Mouse (Mus musculus) embryonic facial prominence, embryonic 11.5 days (tissue): ENCODE measurements at regions not wholly inside any gene's neighbourhood (a gene's known extent, or its start where the extent isn't known, plus 50 kb on each side); places are given as distances from the start of the nearest gene placed in this dataset.

Experiments used
- ATAC-seq: fragments of 200-750 bp; cut with Nextera tagmentation; replicated peaks from 2 replicates; pipeline ENCODE4 v1.8.0; 2017; ENCODE audit warnings: low read depth; ENCODE audit not compliant: insufficient number of reproducible peaks, low FRiP score, low TSS enrichment
- DNase-seq: peaks from one replicate; pipeline ENCODE4 v3.0.0-alpha.2; 2015; ENCODE audit warnings: low spot score
- H3K27ac ChIP-seq: fragments of 300-500 bp; sonication (generic); replicated peaks from 2 replicates; pipeline ENCODE4 v1.5.1; 2014; ENCODE audit warnings: mild to moderate bottlenecking, low read depth, low read length, control low read depth
- H3K27me3 ChIP-seq: fragments of 300-500 bp; sonication (generic); 2 replicates; pipeline ENCODE4 v1.6.1; 2014; ENCODE audit warnings: mild to moderate bottlenecking, low read length, moderate library complexity, mixed read lengths; ENCODE audit not compliant: control insufficient read depth, insufficient read depth
- H3K36me3 ChIP-seq: fragments of 300-500 bp; sonication (generic); replicated peaks from 2 replicates; pipeline ENCODE4 v1.6.1; 2014; ENCODE audit warnings: low read depth, mild to moderate bottlenecking, low read length, moderate library complexity, mixed read lengths; ENCODE audit not compliant: control insufficient read depth, insufficient read depth
- H3K4me1 ChIP-seq: fragments of 300-500 bp; sonication (generic); 2 replicates; pipeline ENCODE4 v1.6.1; 2014; ENCODE audit warnings: low read length, mixed read lengths; ENCODE audit not compliant: control insufficient read depth, insufficient read depth
- H3K4me2 ChIP-seq: fragments of 300-500 bp; sonication (generic); 2 replicates; pipeline ENCODE4 v1.6.1; 2014; ENCODE audit warnings: low read depth, mild to moderate bottlenecking, control low read depth, low read length, moderate library complexity
- H3K4me3 ChIP-seq: fragments of 300-500 bp; sonication (generic); 2 replicates; pipeline ENCODE4 v1.5.1; 2014; ENCODE audit warnings: low read depth, low read length, control low read depth
- H3K9ac ChIP-seq: fragments of 300-500 bp; sonication (generic); replicated peaks from 2 replicates; pipeline ENCODE4 v1.6.1; 2014; ENCODE audit warnings: mild to moderate bottlenecking, control low read depth, low read length
- H3K9me3 ChIP-seq: fragments of 300-500 bp; sonication (generic); replicated peaks from 2 replicates; pipeline ENCODE4 v1.6.1; 2016; ENCODE audit warnings: mild to moderate bottlenecking, low read length, inconsistent platforms, mixed read lengths; ENCODE audit not compliant: control insufficient read depth
- WGBS: fragments of 180-500 bp; shearing (Covaris S2); extraction: QIAGEN DNeasy Blood & Tissue Kit; methylation state at CpG from one replicate; pipeline ENCODE4 v1.1.7; 2014; 5-methylcytosine and 5-hydroxymethylcytosine counted together

DNA sequence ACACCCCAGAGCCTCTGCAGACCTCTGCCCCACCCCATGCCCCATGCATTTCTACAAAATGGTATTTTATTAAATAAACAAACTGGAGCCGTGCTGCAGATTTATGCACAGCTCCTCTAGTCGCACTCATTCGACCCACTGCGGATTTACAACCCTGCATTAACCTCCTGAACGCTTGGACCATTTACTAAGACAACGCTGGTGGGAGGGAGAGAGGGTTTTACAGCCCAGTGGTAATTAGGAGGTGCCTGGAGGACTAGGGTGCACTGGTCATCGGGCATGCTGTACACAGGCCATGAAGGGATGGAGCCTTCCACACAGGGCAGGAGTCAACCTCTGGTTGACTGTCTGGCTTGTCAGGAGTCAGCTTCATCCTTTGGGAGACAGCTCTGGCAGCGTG is 215.2 kb downstream of the Cryba4 start:
- no peak for DNase-seq
- ATAC-seq, result no peak
- Histone ChIP-seq H3K4me3 (no peak overlapping the region), H3K27ac (no peak overlapping the region; the same call in 1 of the 2 replicates), H3K4me2 (no peak overlapping the region), H3K9ac (no peak overlapping the region), H3K27me3 (no peaks in the 10 kb centered on the region), H3K9me3 (no peaks in the 10 kb centered on the region), H3K4me1 (no peaks in the 10 kb centered on the region; the same call in 1 of the 2 replicates), H3K36me3 (no peaks in the 10 kb centered on the region)
- WGBS, result 75% methylated on average over 8 of the region's 8 CpGs

DNA sequence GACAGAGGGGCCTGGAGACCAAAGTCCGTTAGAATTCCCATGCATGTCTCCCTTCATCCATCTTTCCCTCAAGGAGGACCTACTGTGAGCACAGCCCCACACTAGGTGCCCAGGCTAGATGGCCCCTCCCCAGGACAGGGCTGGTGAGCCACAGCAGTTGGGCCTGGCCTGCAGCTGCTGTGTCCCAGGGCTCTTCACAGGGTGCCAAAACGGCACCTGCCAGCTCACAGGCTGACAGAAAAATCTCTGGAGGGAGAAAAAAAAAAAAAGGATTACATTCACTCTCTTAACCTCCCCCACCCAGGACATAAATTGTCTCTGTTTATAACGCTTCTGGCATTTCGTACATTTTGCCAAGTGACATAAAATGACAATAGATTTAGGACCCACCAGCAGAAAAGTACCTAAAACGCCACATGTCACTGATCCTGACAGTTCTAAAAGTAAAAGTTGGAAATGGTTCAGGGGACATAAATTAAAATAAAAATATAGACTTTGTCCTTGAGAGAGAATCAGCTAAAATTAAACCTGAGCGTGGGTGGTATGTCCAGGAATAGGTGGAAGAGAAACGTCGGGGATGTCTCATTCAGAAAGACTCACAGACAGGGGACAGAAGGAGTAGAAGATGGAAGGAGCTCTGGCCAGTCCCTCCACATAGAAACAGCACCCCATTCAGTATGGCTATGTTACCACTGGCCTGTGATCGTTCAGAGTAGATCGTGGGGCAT is 212.5 kb downstream of the Cryba4 start:
- H3K4me2 ChIP-seq, result no peak overlapping the region
- 74% methylated on average over 10 of the region's 10 CpGs for WGBS
- no peaks in the 10 kb centered on the region for H3K36me3 ChIP-seq
- H3K9me3 ChIP-seq, result no peaks in the 10 kb centered on the region
- H3K4me3 ChIP-seq, result no peak overlapping the region
- ATAC-seq (no peak), DNase-seq (no peak)
- no peaks in the 10 kb centered on the region; the same call in 1 of the 2 replicates for H3K4me1 ChIP-seq
- no peaks in the 10 kb centered on the region for H3K27me3 ChIP-seq
- H3K9ac ChIP-seq, result no peak overlapping the region
- H3K27ac ChIP-seq, result no peak overlapping the region

DNA sequence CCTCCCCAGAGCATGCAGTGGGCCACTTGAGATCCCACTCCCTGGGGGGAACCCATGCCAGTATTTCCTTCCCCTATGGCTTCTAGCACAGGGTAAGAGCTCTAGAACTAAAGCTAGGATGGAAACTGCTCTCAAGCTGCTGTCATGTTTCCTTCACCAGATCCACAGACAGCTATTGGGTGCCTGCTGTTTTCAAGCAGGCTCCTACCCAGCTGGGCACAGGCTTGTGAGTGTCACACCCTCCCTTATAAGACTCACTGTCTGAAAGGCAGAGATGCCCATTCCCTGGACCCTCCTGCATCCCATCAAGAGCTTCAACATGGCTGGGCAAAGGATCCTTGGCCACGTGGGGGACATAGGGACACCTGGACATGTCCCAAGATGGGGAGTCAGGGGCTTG is 211.6 kb downstream of the Cryba4 start:
- H3K9me3 ChIP-seq, result no peaks in the 10 kb centered on the region
- no peaks in the 10 kb centered on the region; the same call in 1 of the 2 replicates for H3K4me1 ChIP-seq
- no peaks in the 10 kb centered on the region for H3K36me3 ChIP-seq
- WGBS, result 69% methylated on average over 1 of the region's 1 CpGs
- no peaks in the 10 kb centered on the region for H3K27me3 ChIP-seq
- H3K4me2 ChIP-seq, result no peak overlapping the region
- H3K9ac ChIP-seq, result no peak overlapping the region
- H3K27ac ChIP-seq, result no peak overlapping the region
- no peak for ATAC-seq
- H3K4me3 ChIP-seq, result no peak overlapping the region
- DNase-seq, result no peak

DNA sequence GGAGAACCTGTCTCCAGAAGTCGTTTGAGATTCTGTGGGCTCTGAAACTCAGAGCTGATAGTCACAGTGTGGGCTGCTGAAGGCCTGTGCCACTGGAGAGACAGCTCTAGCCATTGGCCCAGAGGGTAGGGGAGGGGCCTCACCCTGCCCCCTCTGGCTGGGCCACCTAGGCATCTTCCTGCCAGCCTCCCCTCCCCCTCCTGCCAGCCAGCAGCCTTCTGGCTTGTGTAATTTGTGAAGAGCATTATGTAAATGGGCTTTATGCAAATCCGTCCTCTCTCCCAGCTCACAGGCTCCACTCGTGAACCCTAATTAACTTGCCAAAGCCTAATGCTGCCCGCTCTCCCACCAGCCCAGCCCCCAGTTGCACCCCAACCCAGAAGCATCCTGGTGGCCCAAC is 211.0 kb downstream of the Cryba4 start:
- H3K4me2 ChIP-seq, result no peak overlapping the region
- H3K4me3 ChIP-seq, result no peak overlapping the region
- no peaks in the 10 kb centered on the region for H3K27me3 ChIP-seq
- DNase-seq (no peak), ATAC-seq (no peak)
- no peaks in the 10 kb centered on the region for H3K36me3 ChIP-seq
- no peaks in the 10 kb centered on the region for H3K9me3 ChIP-seq
- H3K9ac ChIP-seq, result no peak overlapping the region
- H3K27ac ChIP-seq, result no peak overlapping the region
- WGBS, result 32% methylated on average over 4 of the region's 4 CpGs
- no peaks in the 10 kb centered on the region for H3K4me1 ChIP-seq

DNA sequence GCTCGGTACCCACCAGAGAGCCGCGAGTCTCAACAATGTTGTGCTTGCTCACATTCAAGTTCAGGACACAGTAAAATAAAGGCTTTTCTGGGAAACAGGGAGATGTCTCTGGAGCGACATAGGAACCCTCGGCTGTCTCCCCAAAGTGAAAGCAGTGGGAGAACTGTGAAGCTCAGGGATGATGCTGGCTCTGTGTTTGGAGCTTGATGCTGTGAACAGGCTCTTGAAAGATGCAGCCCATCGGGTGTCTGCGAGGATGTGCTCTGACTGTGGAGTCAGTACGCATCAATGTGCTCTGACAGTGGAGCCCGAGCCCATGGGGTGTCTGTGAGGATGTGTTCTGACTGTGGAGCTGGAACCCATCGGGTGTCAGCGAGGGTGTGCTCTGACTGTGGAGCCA is 210.1 kb downstream of the Cryba4 start:
- Histone ChIP-seq H3K4me2 (no peak overlapping the region), H3K27ac (no peak overlapping the region)

DNA sequence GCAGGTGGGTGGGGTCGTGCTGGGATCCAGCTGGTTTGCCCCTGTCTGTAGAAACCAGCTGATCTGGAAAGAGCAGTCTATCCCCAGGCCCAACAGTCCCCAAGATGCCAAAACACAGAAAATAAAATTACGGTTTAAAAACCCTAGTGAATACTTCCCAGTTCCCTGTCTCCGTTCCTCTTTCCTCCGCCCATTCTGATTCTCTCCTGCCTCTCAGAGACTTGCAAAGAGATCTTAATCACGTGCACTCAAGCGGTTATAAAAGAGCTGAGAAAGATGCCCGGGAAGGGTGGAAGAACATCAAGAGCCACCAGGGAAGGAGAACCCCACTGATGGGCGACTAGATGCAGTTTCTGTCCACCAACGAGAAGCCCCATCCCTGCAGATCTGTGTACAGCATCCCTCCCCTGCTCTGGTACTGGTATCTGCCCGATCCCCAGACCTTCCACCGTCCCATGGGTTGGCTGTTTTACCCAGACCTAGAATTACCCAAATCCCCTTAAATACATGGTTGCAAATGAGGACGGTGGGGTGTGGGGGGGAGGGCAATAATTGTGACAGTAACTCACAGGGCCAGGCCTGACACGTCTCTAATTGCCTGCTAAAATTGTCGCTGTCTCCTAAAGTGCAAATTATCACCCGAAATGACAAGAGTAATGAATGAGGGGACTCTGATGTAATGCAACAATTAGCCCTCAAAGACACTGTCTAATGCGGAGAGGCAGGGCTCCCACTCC is 202.1 kb downstream of the Cryba4 start:
- Histone ChIP-seq H3K27me3 (no peaks in the 10 kb centered on the region), H3K9me3 (no peaks in the 10 kb centered on the region), H3K4me1 (no peaks in the 10 kb centered on the region), H3K4me2 (no peak overlapping the region), H3K4me3 (no peak overlapping the region), H3K9ac (no peak overlapping the region), H3K27ac (no peak overlapping the region), H3K36me3 (no peaks in the 10 kb centered on the region)
- WGBS, result 38% methylated on average over 16 of the region's 16 CpGs
- no peak for DNase-seq
- ATAC-seq, result no peak

More for the DNA sequence above, 210.1 kb downstream of the Cryba4 start:
- 82% methylated on average over 11 of the region's 11 CpGs for WGBS
- Histone ChIP-seq H3K4me1 (no peaks in the 10 kb centered on the region), H3K27me3 (no peaks in the 10 kb centered on the region), H3K4me3 (no peak overlapping the region), H3K36me3 (no peaks in the 10 kb centered on the region), H3K9ac (no peak overlapping the region), H3K9me3 (no peaks in the 10 kb centered on the region)
- DNase-seq (no peak), ATAC-seq (no peak)

DNA sequence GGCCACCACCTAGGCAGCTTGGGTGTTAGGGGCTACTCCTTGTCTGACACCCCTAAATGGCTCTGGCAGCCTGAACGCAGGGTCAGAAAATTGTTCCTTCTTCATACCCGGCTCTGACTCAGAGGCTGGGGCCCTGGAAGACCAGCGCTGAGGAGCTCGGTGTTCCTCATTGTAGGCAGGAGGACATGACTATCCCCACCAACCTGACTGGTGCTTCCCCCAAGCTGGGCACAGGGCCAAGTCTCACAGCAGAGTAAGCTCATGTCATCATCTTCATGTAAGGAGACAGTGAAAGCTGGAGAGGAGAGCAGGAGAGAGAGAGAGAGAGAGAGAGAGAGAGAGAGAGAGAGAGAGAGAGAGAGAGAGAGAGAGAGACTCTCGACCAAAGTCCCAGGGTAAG is 201.4 kb downstream of the Cryba4 start:
- 66% methylated on average over 5 of the region's 5 CpGs for WGBS
- H3K27me3 ChIP-seq, result no peaks in the 10 kb centered on the region

DNA sequence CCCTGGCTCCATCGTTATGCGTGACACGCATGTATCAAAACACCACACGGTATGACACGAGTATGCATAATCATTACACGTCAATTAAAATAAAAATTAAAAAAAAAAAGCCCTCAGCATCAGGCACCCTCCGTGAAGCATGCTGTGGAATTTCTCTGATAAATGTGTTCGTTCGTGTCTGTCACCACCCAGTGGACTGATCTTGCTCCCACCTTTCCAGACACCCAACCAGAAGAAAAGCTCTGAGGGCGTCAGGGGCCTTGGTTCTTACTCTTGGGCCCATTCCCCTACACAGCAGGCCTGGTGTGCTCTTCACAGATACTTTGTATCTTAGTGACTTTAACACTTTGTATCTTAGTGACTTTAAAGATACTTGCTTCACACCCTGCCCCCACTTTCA is 200.5 kb downstream of the Cryba4 start:
- ATAC-seq (no peak), DNase-seq (no peak)
- no peak overlapping the region for H3K4me2 ChIP-seq
- no peak overlapping the region for H3K27ac ChIP-seq
- WGBS, result 91% methylated on average over 10 of the region's 10 CpGs
- no peaks in the 10 kb centered on the region for H3K36me3 ChIP-seq
- H3K9me3 ChIP-seq, result no peaks in the 10 kb centered on the region
- H3K9ac ChIP-seq, result no peak overlapping the region
- H3K27me3 ChIP-seq, result no peaks in the 10 kb centered on the region
- H3K4me3 ChIP-seq, result no peak overlapping the region
- H3K4me1 ChIP-seq, result no peaks in the 10 kb centered on the region

More for the DNA sequence above, 201.4 kb downstream of the Cryba4 start:
- no peak overlapping the region for H3K9ac ChIP-seq
- no peaks in the 10 kb centered on the region for H3K36me3 ChIP-seq
- no peaks in the 10 kb centered on the region for H3K9me3 ChIP-seq
- ATAC-seq, result no peak
- H3K27ac ChIP-seq, result no peak overlapping the region
- H3K4me3 ChIP-seq, result no peak overlapping the region
- DNase-seq, result no peak
- H3K4me2 ChIP-seq, result no peak overlapping the region
- H3K4me1 ChIP-seq, result no peaks in the 10 kb centered on the region
